Mouse (Mus musculus) urinary bladder, postnatal 36 days (tissue): ENCODE measurements at regions not wholly inside any gene's neighbourhood (a gene's known extent, or its start where the extent isn't known, plus 50 kb on each side); places are given as distances from the start of the nearest gene placed in this dataset.

Experiments used
- DNase-seq, 2 experiments: peaks; one replicate each; pipeline ENCODE4 v3.0.0; 2022; ENCODE audit warnings: low spot score in 2 of 2, mixed read lengths in 1 of 2

DNA sequence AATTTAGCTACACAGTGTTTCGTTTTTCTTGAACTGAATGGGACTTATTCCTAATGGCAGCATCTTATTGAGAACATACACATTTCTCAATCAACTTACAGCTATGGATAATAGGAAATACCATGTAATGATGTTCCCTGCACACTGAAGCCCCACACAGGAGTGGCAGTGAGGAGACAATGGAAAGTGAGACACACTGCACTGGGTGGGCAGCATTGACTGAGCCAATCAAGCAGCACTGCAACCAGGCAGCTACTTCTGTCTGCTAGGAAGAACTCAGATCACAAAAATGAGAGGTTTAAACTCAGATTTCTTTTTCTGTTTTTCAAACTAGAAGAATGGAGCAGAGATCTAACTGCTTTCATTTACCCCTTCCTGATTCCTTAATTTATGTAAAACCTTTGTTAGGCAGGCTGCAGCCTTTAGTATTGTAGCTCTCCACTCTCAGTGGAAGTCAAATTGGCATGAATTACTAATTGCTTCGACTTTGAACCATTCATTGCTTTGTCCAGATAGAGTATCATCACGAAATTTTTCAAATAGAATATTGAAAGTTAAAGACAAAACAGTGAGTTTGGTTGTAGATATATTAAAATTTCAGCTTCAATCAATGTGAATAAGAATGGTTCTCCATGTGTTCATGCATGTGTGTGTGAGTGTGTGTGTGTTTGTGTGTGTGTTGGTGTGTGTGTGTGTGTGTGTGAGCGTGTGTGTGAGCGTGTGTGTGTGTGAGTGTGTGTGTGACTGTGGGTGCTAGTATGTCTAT, 590.9 kb downstream of the Ttll7 start:
- DNase-seq, result no peak

DNA sequence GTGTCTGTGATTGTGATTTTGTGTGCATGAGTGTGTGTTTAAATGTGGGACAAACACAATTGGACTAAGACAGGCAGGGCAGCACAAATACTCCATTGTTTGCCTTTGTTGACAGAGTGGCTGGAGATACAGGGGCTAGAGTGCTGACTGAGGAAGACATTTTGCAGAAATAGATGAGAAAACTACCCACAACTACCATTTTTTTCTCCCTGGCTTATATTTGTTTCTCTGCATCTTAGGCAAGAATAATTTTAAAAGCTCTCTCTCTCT, 591.5 kb downstream of the Ttll7 start:
- DNase-seq, result no peak

- no peak for DNase-seq
These were observed 592.0 kb downstream of the Ttll7 start for GRCm38 (mm10) chr3:147444005-147444763.

DNA sequence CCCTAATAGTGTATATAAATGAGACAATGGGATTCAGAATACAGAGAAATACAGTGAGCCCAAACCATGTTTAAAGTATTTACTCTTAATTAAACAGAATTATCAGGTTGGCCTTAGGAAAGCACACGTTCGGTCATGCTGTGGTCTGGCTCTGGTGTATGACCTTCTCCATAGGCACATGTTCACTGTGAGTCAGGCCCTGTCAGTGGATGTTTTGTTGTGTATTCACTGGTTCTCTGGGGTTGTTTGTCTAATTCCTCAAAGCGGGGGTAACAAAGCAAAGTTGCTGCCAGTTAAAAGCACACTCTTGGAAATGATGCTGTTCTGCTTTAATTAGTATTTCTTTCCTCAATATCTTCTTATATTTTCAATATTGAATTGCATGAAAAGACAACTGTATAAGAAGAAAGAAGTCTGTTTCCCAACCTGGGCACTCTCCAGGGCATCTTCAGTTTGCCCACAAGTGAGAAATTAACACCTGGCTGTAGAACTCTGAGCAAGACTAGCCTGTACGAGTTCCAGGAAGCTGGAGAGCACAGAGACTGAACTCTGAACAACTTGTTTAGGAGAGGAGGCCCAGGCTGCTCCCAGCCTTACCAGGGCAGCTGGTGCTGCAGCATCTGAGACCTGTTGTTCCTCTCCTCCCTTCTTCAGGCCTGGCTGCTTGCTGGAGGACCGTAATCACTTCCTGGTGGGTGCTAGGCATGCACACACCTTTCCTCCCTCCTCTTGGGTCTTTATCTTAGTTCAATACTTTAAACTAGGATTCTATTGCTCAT, 593.1 kb downstream of the Ttll7 start:
- DNase-seq, result no peak

DNA sequence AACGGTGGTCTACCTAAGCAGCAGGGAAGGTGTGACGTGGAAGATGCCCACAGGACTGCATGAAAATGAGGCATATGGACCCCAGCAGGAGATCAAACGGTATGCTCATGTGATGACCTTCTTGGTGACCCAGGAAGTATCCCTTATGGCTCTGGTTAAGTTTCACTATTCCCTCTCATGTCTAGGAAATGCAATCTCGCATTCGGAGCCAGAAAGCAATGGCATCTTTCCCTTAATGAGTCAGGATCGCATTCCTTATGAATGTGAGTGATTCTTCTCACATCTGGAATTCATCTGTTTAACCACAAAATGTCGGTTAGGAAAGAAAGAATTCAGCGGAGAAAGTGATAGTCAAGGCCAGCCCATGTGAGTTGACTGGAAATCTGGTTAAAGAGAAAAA, 593.7 kb downstream of the Ttll7 start:
- no peak for DNase-seq

DNA sequence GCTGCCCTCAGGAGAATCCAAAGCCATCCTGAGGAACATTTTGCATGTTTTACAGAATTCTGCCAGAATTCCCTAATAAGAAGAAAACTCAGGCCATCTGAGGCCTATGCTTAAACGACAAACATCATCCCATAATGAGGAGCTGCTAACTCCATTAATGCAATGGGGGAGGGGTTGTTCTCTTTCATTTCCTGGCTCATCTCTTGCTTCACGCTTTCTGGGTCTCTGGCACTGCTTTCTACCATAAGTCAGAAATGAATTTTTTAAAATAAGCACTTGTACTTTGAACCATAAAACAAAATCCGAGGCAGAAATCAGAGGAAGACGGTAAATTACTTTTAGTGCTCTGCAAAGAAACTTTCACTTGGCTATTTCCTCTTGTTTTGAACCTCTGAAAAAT, 600.0 kb downstream of the Ttll7 start:
- DNase-seq, result no peak

DNA sequence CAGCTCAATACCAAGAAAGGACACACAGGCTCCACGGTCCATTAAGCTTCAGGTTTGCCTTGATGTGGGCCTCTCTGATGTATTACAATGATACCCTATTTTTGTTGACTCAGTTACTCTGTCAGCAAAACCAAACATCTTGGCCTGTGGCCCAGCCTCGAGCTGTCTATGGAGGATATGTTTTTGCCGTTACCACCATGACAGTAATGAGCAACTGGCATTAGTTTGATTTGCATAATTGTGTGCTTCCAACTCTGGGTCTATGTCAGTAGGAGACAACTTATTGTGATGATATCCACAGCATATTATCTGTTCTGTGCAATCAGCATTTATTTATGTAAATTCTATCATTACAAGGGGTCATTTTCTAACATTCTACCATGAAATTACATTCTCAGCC, 603.2 kb downstream of the Ttll7 start:
- no peak for DNase-seq

GRCm38 (mm10) chr3:147456294-147456693, 604.1 kb downstream of the Ttll7 start:
- DNase-seq, result no peak

- DNase-seq, result no peak
These were observed 605.9 kb downstream of the Ttll7 start for GRCm38 (mm10) chr3:147458115-147458514.

DNA sequence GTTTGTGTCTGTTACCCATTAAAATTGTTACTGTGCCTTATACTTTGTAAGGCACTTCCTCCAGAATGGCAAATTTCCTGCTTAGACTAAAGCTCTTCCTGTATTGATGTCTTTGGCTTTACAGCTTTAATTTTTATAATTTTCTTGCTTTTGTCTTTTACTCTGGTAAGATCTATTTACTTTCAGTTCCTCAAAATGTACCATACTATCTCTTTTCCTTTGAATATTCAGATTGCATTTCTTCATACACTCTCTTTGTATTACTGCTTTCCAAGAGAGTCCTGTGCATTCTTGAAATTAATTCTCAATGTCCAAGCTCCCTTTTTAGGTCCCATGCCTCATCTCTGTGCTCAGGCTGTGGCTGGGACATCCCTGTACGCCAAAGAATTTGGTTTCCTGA, 627.7 kb downstream of the Ttll7 start:
- DNase-seq, result no peak
